Mouse (Mus musculus): Measurements from ENCODE around the gene Susd3.

Susd3 gene

GRCm38 (mm10) chr13:49187288-49188218 is 61.0 kb downstream of the Susd3 start, which contains the start of gene Ninj1:
Gene Ninj1, plus strand, starts transcription at chr13:49187485.
- DNase-seq (ENCODE audit: low spot score in 2 of 2): peak; percentile 40 to 67

- no peak for DNase-seq (ENCODE audit: low spot score in 2 of 2)
Observed at GRCm38 (mm10) chr13:49186798-49187287, 61.7 kb downstream of the Susd3 start.

GRCm38 (mm10) chr13:49183646-49184045 is 64.9 kb downstream of the Susd3 start:
- DNase-seq (ENCODE audit: low spot score in 2 of 2): no peak

- no peak for DNase-seq (ENCODE audit: low spot score in 2 of 2)
Observed at GRCm38 (mm10) chr13:49183161-49183560, 65.3 kb downstream of the Susd3 start.

- no peak for DNase-seq (ENCODE audit: low spot score in 2 of 2)
Observed at GRCm38 (mm10) chr13:49181411-49181984, 67.0 kb downstream of the Susd3 start.

GRCm38 (mm10) chr13:49180691-49181090 is 67.8 kb downstream of the Susd3 start:
- no peak for DNase-seq (ENCODE audit: low spot score in 2 of 2)
